Mouse (Mus musculus): Measurements from ENCODE around the gene Parp11. TPM values are rescaled to one million over a fixed set of nuclear protein-coding genes. Genes with fewer than 3 reads are reported as not detected.

Parp11 gene
- total and polyA plus RNA-seq, 2 experiments = 3.5 to 9.4 TPM

- no peaks in the 10 kb centered on the region for H3K36me3 ChIP-seq (ENCODE audit: control insufficient read depth, insufficient read depth, low read length)
- no peak for TF ChIP-seq POLR2A (IDR thresholded peaks at IDR 0.05; ENCODE audit: extremely low read depth, insufficient read depth, low read length)
- no peak for TF ChIP-seq CTCF (IDR thresholded peaks at IDR 0.05; ENCODE audit: low read depth, low read length)
- H3K27me3 ChIP-seq (ENCODE audit: control insufficient read depth, insufficient read depth, low read length) = no peaks in the 10 kb centered on the region
- no peaks in the 10 kb centered on the region for H3K4me1 ChIP-seq (ENCODE audit: control insufficient read depth, insufficient read depth, low read length)
- no peak for DNase-seq (ENCODE audit: extremely low read depth, low read depth, low spot score)
- H3K79me2 ChIP-seq (ENCODE audit: control insufficient read depth, insufficient read depth, low read length) = no peaks in the 10 kb centered on the region
- no peak overlapping the region for H3K4me3 ChIP-seq (ENCODE audit: insufficient read depth, low read depth, low read length)
- H3K9ac ChIP-seq (ENCODE audit: low read depth, low read length) = no peak overlapping the region
- H3K27ac ChIP-seq (replicated peaks; ENCODE audit: insufficient read depth, low read depth, low read length) = no peak overlapping the region
- 82% methylated on average over 7 of the region's 7 CpGs for WGBS
These were observed 82.0 kb downstream of the Parp11 start for GRCm38 (mm10) chr6:127528625-127529024.

GRCm38 (mm10) chr6:127529451-127529850, 82.8 kb downstream of the Parp11 start:
- 13% methylated on average over 2 of the region's 2 CpGs for WGBS
- Histone ChIP-seq H3K4me3 (ENCODE audit: insufficient read depth, low read depth, low read length) (no peak overlapping the region), H3K27ac (replicated peaks; ENCODE audit: insufficient read depth, low read depth, low read length) (no peak overlapping the region), H3K9ac (ENCODE audit: low read depth, low read length) (no peak overlapping the region), H3K79me2 (ENCODE audit: control insufficient read depth, insufficient read depth, low read length) (no peaks in the 10 kb centered on the region), H3K36me3 (ENCODE audit: control insufficient read depth, insufficient read depth, low read length) (no peaks in the 10 kb centered on the region), H3K4me1 (ENCODE audit: control insufficient read depth, insufficient read depth, low read length) (no peaks in the 10 kb centered on the region), H3K27me3 (ENCODE audit: control insufficient read depth, insufficient read depth, low read length) (no peaks in the 10 kb centered on the region)
- TF ChIP-seq CTCF (IDR thresholded peaks at IDR 0.05; ENCODE audit: low read depth, low read length) = no peak
- no peak for TF ChIP-seq POLR2A (IDR thresholded peaks at IDR 0.05; ENCODE audit: extremely low read depth, insufficient read depth, low read length)
- DNase-seq (ENCODE audit: extremely low read depth, low read depth, low spot score) = peak; percentile 80

- H3K27me3 ChIP-seq (ENCODE audit: control insufficient read depth, insufficient read depth, low read length) = no peaks in the 10 kb centered on the region
- H3K79me2 ChIP-seq (ENCODE audit: control insufficient read depth, insufficient read depth, low read length) = no peaks in the 10 kb centered on the region
- H3K9ac ChIP-seq (ENCODE audit: low read depth, low read length) = no peak overlapping the region
- H3K4me1 ChIP-seq (ENCODE audit: control insufficient read depth, insufficient read depth, low read length) = no peaks in the 10 kb centered on the region
- DNase-seq (ENCODE audit: extremely low read depth, low read depth, low spot score) = no peak
- no peak overlapping the region for H3K4me3 ChIP-seq (ENCODE audit: insufficient read depth, low read depth, low read length)
- no peak for TF ChIP-seq CTCF (IDR thresholded peaks at IDR 0.05; ENCODE audit: low read depth, low read length)
- WGBS = 65% methylated on average over 3 of the region's 3 CpGs
- H3K36me3 ChIP-seq (ENCODE audit: control insufficient read depth, insufficient read depth, low read length) = no peaks in the 10 kb centered on the region
- no peak overlapping the region for H3K27ac ChIP-seq (replicated peaks; ENCODE audit: insufficient read depth, low read depth, low read length)
These were observed 83.6 kb downstream of the Parp11 start for GRCm38 (mm10) chr6:127530206-127530605.

GRCm38 (mm10) chr6:127531412-127532205, 85.0 kb downstream of the Parp11 start:
- no peaks in the 10 kb centered on the region for H3K27me3 ChIP-seq (ENCODE audit: control insufficient read depth, insufficient read depth, low read length)
- H3K27ac ChIP-seq (replicated peaks; ENCODE audit: insufficient read depth, low read depth, low read length) = no peak overlapping the region
- WGBS = 65% methylated on average over 3 of the region's 3 CpGs
- no peak overlapping the region for H3K4me3 ChIP-seq (ENCODE audit: insufficient read depth, low read depth, low read length)
- no peaks in the 10 kb centered on the region for H3K79me2 ChIP-seq (ENCODE audit: control insufficient read depth, insufficient read depth, low read length)
- no peak overlapping the region for H3K9ac ChIP-seq (ENCODE audit: low read depth, low read length)
- no peaks in the 10 kb centered on the region for H3K4me1 ChIP-seq (ENCODE audit: control insufficient read depth, insufficient read depth, low read length)
- DNase-seq (ENCODE audit: extremely low read depth, low read depth, low spot score) = no peak
- TF ChIP-seq CTCF (IDR thresholded peaks at IDR 0.05; ENCODE audit: low read depth, low read length) (no peak), POLR2A (IDR thresholded peaks at IDR 0.05; ENCODE audit: extremely low read depth, insufficient read depth, low read length) (no peak)
- no peaks in the 10 kb centered on the region for H3K36me3 ChIP-seq (ENCODE audit: control insufficient read depth, insufficient read depth, low read length)

- Histone ChIP-seq H3K4me3 (ENCODE audit: insufficient read depth, low read depth, low read length) (no peak overlapping the region), H3K9ac (ENCODE audit: low read depth, low read length) (no peak overlapping the region), H3K27me3 (ENCODE audit: control insufficient read depth, insufficient read depth, low read length) (no peaks in the 10 kb centered on the region), H3K4me1 (ENCODE audit: control insufficient read depth, insufficient read depth, low read length) (no peaks in the 10 kb centered on the region), H3K36me3 (ENCODE audit: control insufficient read depth, insufficient read depth, low read length) (no peaks in the 10 kb centered on the region), H3K79me2 (ENCODE audit: control insufficient read depth, insufficient read depth, low read length) (no peaks in the 10 kb centered on the region), H3K27ac (replicated peaks; ENCODE audit: insufficient read depth, low read depth, low read length) (no peak overlapping the region)
- DNase-seq (ENCODE audit: extremely low read depth, low read depth, low spot score) = no peak
- TF ChIP-seq CTCF (IDR thresholded peaks at IDR 0.05; ENCODE audit: low read depth, low read length) = no peak
- TF ChIP-seq POLR2A (IDR thresholded peaks at IDR 0.05; ENCODE audit: extremely low read depth, insufficient read depth, low read length) = no peak
- 90% methylated on average over 5 of the region's 5 CpGs for WGBS
These were observed 85.7 kb downstream of the Parp11 start for GRCm38 (mm10) chr6:127532304-127532703.

GRCm38 (mm10) chr6:127533766-127534165, 87.1 kb downstream of the Parp11 start:
- DNase-seq (ENCODE audit: extremely low read depth, low read depth, low spot score) = no peak
- Histone ChIP-seq H3K27me3 (ENCODE audit: control insufficient read depth, insufficient read depth, low read length) (no peaks in the 10 kb centered on the region), H3K4me1 (ENCODE audit: control insufficient read depth, insufficient read depth, low read length) (no peaks in the 10 kb centered on the region), H3K79me2 (ENCODE audit: control insufficient read depth, insufficient read depth, low read length) (no peaks in the 10 kb centered on the region), H3K27ac (replicated peaks; ENCODE audit: insufficient read depth, low read depth, low read length) (no peak overlapping the region), H3K4me3 (ENCODE audit: insufficient read depth, low read depth, low read length) (no peak overlapping the region), H3K36me3 (ENCODE audit: control insufficient read depth, insufficient read depth, low read length) (no peaks in the 10 kb centered on the region), H3K9ac (ENCODE audit: low read depth, low read length) (no peak overlapping the region)
- TF ChIP-seq POLR2A (IDR thresholded peaks at IDR 0.05; ENCODE audit: extremely low read depth, insufficient read depth, low read length) = no peak
- no peak for TF ChIP-seq CTCF (IDR thresholded peaks at IDR 0.05; ENCODE audit: low read depth, low read length)
- WGBS = 84% methylated on average over 5 of the region's 5 CpGs

All from liver, adult 2 months (tissue).